Mouse (Mus musculus) G1E (cell line): ENCODE results near the gene Rnf115. TPM values are rescaled to one million over a fixed set of nuclear protein-coding genes. Genes with fewer than 3 reads are reported as not detected.

Source experiments
- ATAC-seq: 2 replicates; pipeline ENCODE4 v1.8.0; 2016; ENCODE audit warnings: mild to moderate bottlenecking; ENCODE audit not compliant: insufficient number of reproducible peaks, poor library complexity, low FRiP score, severe bottlenecking; ENCODE audit errors: extremely low read depth
- DNase-seq: peaks from one replicate; pipeline ENCODE4 v3.0.0; 2012; ENCODE audit warnings: low spot score
- H3K27me3 ChIP-seq: 2 replicates; pipeline ENCODE4 v1.6.1; 2012; ENCODE audit warnings: mild to moderate bottlenecking, low read length, inconsistent platforms; ENCODE audit not compliant: insufficient read depth
- H3K36me3 ChIP-seq: replicated peaks from 2 replicates; pipeline ENCODE3; 2012; ENCODE audit warnings: mild to moderate bottlenecking, inconsistent platforms
- H3K4me1 ChIP-seq: 2 replicates; pipeline ENCODE4 v1.6.1; 2012; ENCODE audit warnings: low read depth, low read length, inconsistent platforms, mixed read lengths; ENCODE audit not compliant: insufficient read depth
- H3K4me3 ChIP-seq: 2 replicates; pipeline ENCODE4 v1.5.1; 2012; ENCODE audit warnings: low read depth, mild to moderate bottlenecking, inconsistent platforms, low read length, moderate library complexity, mixed read lengths
- H3K9me3 ChIP-seq: replicated peaks from 2 replicates; pipeline ENCODE4 v1.6.1; 2012; ENCODE audit warnings: inconsistent platforms
- CTCF ChIP-seq: IDR thresholded peaks from 2 replicates; pipeline ENCODE4 v1.5.1; 2012; ENCODE audit warnings: low read depth, low read length, inconsistent platforms, mixed read lengths
- GATA1 ChIP-seq: IDR thresholded peaks from 2 replicates; pipeline ENCODE4 v1.6.1; 2012; ENCODE audit warnings: borderline replicate concordance, low read length, inconsistent platforms, mixed read lengths
- GATA2 ChIP-seq: IDR thresholded peaks from 2 replicates; pipeline ENCODE4 v1.6.1; 2012; ENCODE audit warnings: low read depth, low read length, inconsistent platforms, borderline replicate concordance
- POLR2AphosphoS5 ChIP-seq: IDR thresholded peaks from 2 replicates; pipeline ENCODE4 v1.6.1; 2012; ENCODE audit warnings: low read depth, low read length, inconsistent platforms; ENCODE audit not compliant: insufficient replicate concordance
- TAL1 ChIP-seq: conservative IDR thresholded peaks from 2 replicates; pipeline ENCODE4 v1.6.1; 2012; ENCODE audit warnings: low read depth, low read length, inconsistent platforms, mixed read lengths
- polyA plus RNA-seq: library from polyadenylated mRNA; stranded (reverse); fragments of >175 nt; gene quantifications from 2 replicates; pipeline ENCODE4 v1.2.3, GENCODE M21; 2012
- total RNA-seq, 2 experiments: library from RNA; stranded (forward) in 1 of 2; stranded (reverse) in 1 of 2; fragments of 200-1000 nt in 1 of 2; fragments of >200 nt in 1 of 2; fragmentation: Nextera tagmentation in 1 of 2; gene quantifications; 2 replicates each; pipeline ENCODE4 v1.2.3; 2014 to 2017

Rnf115 gene
- total and polyA plus RNA-seq, 3 experiments: 21.2 to 79.1 (median 63.7) TPM

- peaks cover 22% of the 10 kb centered on the region for H3K4me1 ChIP-seq
- no peaks in the 10 kb centered on the region for H3K9me3 ChIP-seq
- peaks cover 7% of the 10 kb centered on the region for H3K27me3 ChIP-seq
- H3K4me3 ChIP-seq: peak overlapping the region; percentile 85
- ATAC-seq (peak; percentile 61), DNase-seq (peak; percentile 97)
- TF ChIP-seq TAL1: no peak
- peaks cover 24% of the 10 kb centered on the region for H3K36me3 ChIP-seq
Observed at GRCm38 (mm10) chr3:96696766-96697732, 30.4 kb upstream of the Rnf115 start.

- ATAC-seq: no peak
- Histone ChIP-seq H3K27me3 (no peaks in the 10 kb centered on the region; the same call in 1 of the 2 replicates), H3K9me3 (no peaks in the 10 kb centered on the region), H3K4me3 (no peak overlapping the region), H3K36me3 (peaks cover 41% of the 10 kb centered on the region), H3K4me1 (peaks cover 22% of the 10 kb centered on the region)
- DNase-seq: no peak
- TF ChIP-seq GATA1: no peak
- no peak for TF ChIP-seq POLR2AphosphoS5
- TF ChIP-seq GATA2: no peak
- TF ChIP-seq TAL1: no peak
- no peak for TF ChIP-seq CTCF
Observed at GRCm38 (mm10) chr3:96698993-96699690, 28.3 kb upstream of the Rnf115 start.

GRCm38 (mm10) chr3:96700376-96700775 lies 27.1 kb upstream of the Rnf115 start:
- ATAC-seq (no peak), DNase-seq (peak; percentile 31)
- peaks cover 53% of the 10 kb centered on the region for H3K36me3 ChIP-seq
- H3K27me3 ChIP-seq: no peaks in the 10 kb centered on the region; the same call in 1 of the 2 replicates
- peak; percentile 58; the same call in 1 of the 2 replicates for TF ChIP-seq CTCF
- no peak for TF ChIP-seq POLR2AphosphoS5
- peaks cover 22% of the 10 kb centered on the region for H3K4me1 ChIP-seq
- no peaks in the 10 kb centered on the region for H3K9me3 ChIP-seq
- no peak overlapping the region for H3K4me3 ChIP-seq

- Histone ChIP-seq H3K4me3 (no peak overlapping the region), H3K27me3 (no peaks in the 10 kb centered on the region; the same call in 1 of the 2 replicates), H3K9me3 (no peaks in the 10 kb centered on the region), H3K4me1 (peaks cover 16% of the 10 kb centered on the region), H3K36me3 (peaks cover 53% of the 10 kb centered on the region)
- TF ChIP-seq GATA2: no peak
- TF ChIP-seq CTCF: no peak
- no peak for TF ChIP-seq GATA1
- no peak for TF ChIP-seq POLR2AphosphoS5
- no peak for TF ChIP-seq TAL1
- ATAC-seq (no peak), DNase-seq (no peak)
Observed at GRCm38 (mm10) chr3:96701003-96701402, 26.5 kb upstream of the Rnf115 start.

- TF ChIP-seq TAL1 (no peak), CTCF (no peak), GATA2 (no peak), POLR2AphosphoS5 (no peak), GATA1 (no peak)
- ATAC-seq (no peak), DNase-seq (no peak)
- Histone ChIP-seq H3K4me3 (no peak overlapping the region), H3K27me3 (peaks cover 15% of the 10 kb centered on the region; the same call in 1 of the 2 replicates), H3K9me3 (no peaks in the 10 kb centered on the region), H3K36me3 (peaks cover 54% of the 10 kb centered on the region), H3K4me1 (peaks cover 7% of the 10 kb centered on the region)
Observed at GRCm38 (mm10) chr3:96704778-96705177, 22.7 kb upstream of the Rnf115 start.

GRCm38 (mm10) chr3:96706217-96706616 lies 21.2 kb upstream of the Rnf115 start:
- ATAC-seq (no peak), DNase-seq (no peak)
- TF ChIP-seq GATA2 (no peak), TAL1 (no peak), POLR2AphosphoS5 (no peak)
- Histone ChIP-seq H3K27me3 (peaks cover 15% of the 10 kb centered on the region; the same call in 1 of the 2 replicates), H3K36me3 (peaks cover 60% of the 10 kb centered on the region), H3K4me1 (peaks cover 7% of the 10 kb centered on the region), H3K9me3 (no peaks in the 10 kb centered on the region), H3K4me3 (no peak overlapping the region)
